Mouse (Mus musculus) ovary, postnatal 36 days (tissue): ENCODE data around the gene Brpf3.

ENCODE experiments used
- DNase-seq: peaks from one replicate; pipeline ENCODE4 v3.0.0; 2022; ENCODE audit warnings: low spot score, mixed read lengths

Brpf3 gene

GRCm38 (mm10) chr17:28874216-28874615, 73.3 kb downstream of the Brpf3 start:
- DNase-seq = no peak

GRCm38 (mm10) chr17:28874825-28875224, 73.9 kb downstream of the Brpf3 start:
- DNase-seq = peak; percentile 33

GRCm38 (mm10) chr17:28875316-28875715, 74.4 kb downstream of the Brpf3 start:
- peak; percentile 34 for DNase-seq

GRCm38 (mm10) chr17:28876331-28876730, 75.4 kb downstream of the Brpf3 start:
- no peak for DNase-seq

GRCm38 (mm10) chr17:28876821-28877220, 75.9 kb downstream of the Brpf3 start:
- DNase-seq = peak; percentile 28

GRCm38 (mm10) chr17:28879931-28880391, 79.1 kb downstream of the Brpf3 start:
- DNase-seq = peak; percentile 77

- peak; percentile 55 for DNase-seq
Observed at GRCm38 (mm10) chr17:28882316-28882715, 81.4 kb downstream of the Brpf3 start.

GRCm38 (mm10) chr17:28882810-28883209, 81.9 kb downstream of the Brpf3 start:
- DNase-seq = no peak

GRCm38 (mm10) chr17:28883941-28884516, 83.1 kb downstream of the Brpf3 start:
- no peak for DNase-seq

- no peak for DNase-seq
Observed at GRCm38 (mm10) chr17:28885231-28885630, 84.3 kb downstream of the Brpf3 start.

- DNase-seq = no peak
Observed at GRCm38 (mm10) chr17:28886266-28886665, 85.4 kb downstream of the Brpf3 start.
